Mouse (Mus musculus) heart, embryonic 11.5 days (tissue): ENCODE results near the gene Pdap1. TPM values are rescaled to one million over a fixed set of nuclear protein-coding genes. Genes with fewer than 3 reads are reported as not detected.
"Not testable (repeated sequence)": the region's sequence is repeated elsewhere in the genome, so short reads cannot be mapped to it uniquely, and the experiment has no call there.

Source experiments
- ATAC-seq: fragments of 200-750 bp; cut with Nextera tagmentation; replicated peaks from 2 replicates; pipeline ENCODE4 v1.8.0; 2017; ENCODE audit warnings: moderate library complexity; ENCODE audit not compliant: insufficient number of reproducible peaks, low FRiP score, low TSS enrichment
- H3K27ac ChIP-seq: fragments of 300-500 bp; sonication (generic); 2 replicates; pipeline ENCODE4 v1.5.1; 2014; ENCODE audit warnings: mild to moderate bottlenecking, low read depth, low read length
- H3K27me3 ChIP-seq: fragments of 300-500 bp; sonication (generic); 2 replicates; pipeline ENCODE4 v1.6.1; 2014; ENCODE audit warnings: mild to moderate bottlenecking, low read length, mixed read lengths; ENCODE audit not compliant: control insufficient read depth, insufficient read depth
- H3K36me3 ChIP-seq: fragments of 300-500 bp; sonication (generic); 2 replicates; pipeline ENCODE4 v1.6.1; 2014; ENCODE audit warnings: mild to moderate bottlenecking, low read length, moderate library complexity, mixed read lengths; ENCODE audit not compliant: control insufficient read depth, insufficient read depth
- H3K4me1 ChIP-seq: fragments of 300-500 bp; sonication (generic); 2 replicates; pipeline ENCODE4 v1.6.1; 2014; ENCODE audit warnings: low read length; ENCODE audit not compliant: control insufficient read depth, insufficient read depth
- H3K4me2 ChIP-seq: fragments of 300-500 bp; sonication (generic); 2 replicates; pipeline ENCODE4 v1.6.1; 2014; ENCODE audit warnings: mild to moderate bottlenecking, moderate library complexity
- H3K4me3 ChIP-seq: fragments of 300-500 bp; sonication (generic); 2 replicates; pipeline ENCODE4 v1.5.1; 2014; ENCODE audit warnings: low read depth, low read length
- H3K9ac ChIP-seq: fragments of 300-500 bp; sonication (generic); 2 replicates; pipeline ENCODE4 v1.6.1; 2014; ENCODE audit warnings: mild to moderate bottlenecking, low read depth, low read length, moderate library complexity
- H3K9me3 ChIP-seq: fragments of 300-500 bp; sonication (generic); replicated peaks from 2 replicates; pipeline ENCODE4 v1.6.1; 2016; ENCODE audit warnings: low read length; ENCODE audit not compliant: control insufficient read depth
- WGBS: fragments of 180-500 bp; shearing (Covaris S2); extraction: QIAGEN DNeasy Blood & Tissue Kit; methylation state at CpG from one replicate; pipeline ENCODE4 v1.1.7; 2014; ENCODE audit not compliant: insufficient replicate concordance; 5-methylcytosine and 5-hydroxymethylcytosine counted together
- polyA plus RNA-seq: library from polyadenylated mRNA; unstranded; fragments of >200 nt; fragmentation: Nextera tagmentation; extraction: Ambion mirVana; gene quantifications from 2 replicates; pipeline ENCODE4 v1.2.1, GENCODE M21; 2014

The Pdap1 gene
- polyA plus RNA-seq, 1 experiment from 2014 or later: 92.4 TPM

DNA sequence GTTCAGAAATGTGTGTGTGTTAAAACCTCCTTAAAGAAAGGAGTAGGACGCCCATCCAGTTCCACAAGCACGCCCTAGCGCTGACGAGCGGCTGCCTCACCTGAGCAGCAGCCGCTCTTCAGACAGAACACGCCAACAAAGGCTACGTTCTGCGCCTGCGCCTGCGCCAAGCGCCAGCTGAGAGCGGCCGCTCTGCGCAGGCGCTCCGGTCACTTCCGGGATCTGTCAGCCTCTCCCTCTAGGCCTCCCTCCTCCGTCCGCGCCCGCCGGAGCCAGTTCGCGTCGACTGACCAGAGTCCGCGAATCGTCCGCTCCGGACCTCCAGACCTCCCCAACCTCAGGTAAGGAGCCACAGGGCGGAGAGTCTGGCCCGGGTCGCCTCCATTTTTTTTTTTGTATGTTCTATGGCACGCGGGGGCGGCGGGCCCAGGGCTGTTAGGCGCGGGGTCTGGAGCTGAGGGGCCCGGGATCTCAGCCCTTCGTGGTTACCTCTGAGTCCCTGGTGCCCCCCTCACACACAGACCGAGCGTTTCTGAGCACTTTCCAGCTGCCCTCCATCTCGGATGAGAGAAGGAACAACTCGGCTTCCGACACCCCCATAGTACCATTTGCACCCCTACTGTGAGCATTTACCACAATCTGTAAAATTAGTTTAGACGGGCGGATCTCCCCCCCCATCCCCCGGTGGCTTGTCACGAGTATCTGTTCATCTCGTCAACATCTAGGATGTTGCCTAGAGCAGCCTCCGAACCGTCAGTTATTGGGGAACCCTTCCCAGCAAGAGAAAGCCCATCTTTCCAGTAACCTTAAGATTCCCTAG, 56.2 kb downstream of the Pdap1 start, which contains the start of the genes Arpc1a and Kpna7:
Arpc1a (plus strand) TSS at position 199 of the 820 bp plus-strand sequence.
Kpna7 (minus strand) TSS at position 399 of the 820 bp plus-strand sequence.
- Histone ChIP-seq H3K4me3 (peak within 1 kb of the TSS; percentile 79), H3K4me2 (peak within 1 kb of the TSS; percentile 77), H3K9me3 (no peaks in the 10 kb centered on the region), H3K36me3 (peaks cover 8% of the 10 kb centered on the region), H3K27me3 (no peaks in the 10 kb centered on the region), H3K27ac (peak within 1 kb of the TSS; percentile 59), H3K4me1 (peaks cover 4% of the 10 kb centered on the region; the same call in 1 of the 2 replicates), H3K9ac (peak within 1 kb of the TSS; percentile 89)
- WGBS: under 1% methylated on average over 54 of the region's 54 CpGs
- ATAC-seq: peak; percentile 93

DNA sequence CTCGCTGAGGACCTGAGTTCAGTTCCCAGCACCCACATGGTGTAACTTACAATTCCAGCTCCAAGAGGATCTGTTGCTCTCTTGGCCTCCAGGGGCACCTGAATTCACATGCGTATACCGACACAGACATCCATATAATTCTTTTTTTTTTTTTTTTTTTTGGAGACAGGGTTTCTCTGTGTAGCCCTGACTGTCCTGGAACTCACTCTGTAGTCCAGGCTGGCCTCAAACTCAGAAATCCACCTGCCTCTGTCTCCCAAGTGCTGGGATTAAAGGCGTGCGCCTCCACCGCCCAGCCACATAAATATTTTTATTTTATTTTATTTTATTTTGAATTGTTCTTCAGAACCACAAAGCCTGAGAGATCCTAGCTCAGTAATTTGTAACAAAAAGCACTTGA, 56.8 kb downstream of the Pdap1 start:
- peak overlapping the region; percentile 59 for H3K27ac ChIP-seq
- WGBS: 43% methylated on average over 6 of the region's 6 CpGs
- peak overlapping the region; percentile 89 for H3K9ac ChIP-seq
- H3K27me3 ChIP-seq, H3K4me1 ChIP-seq, ATAC-seq, H3K9me3 ChIP-seq, H3K36me3 ChIP-seq: not testable (repeated sequence)
- H3K4me2 ChIP-seq: peak overlapping the region; percentile 77
- H3K4me3 ChIP-seq: peak overlapping the region; percentile 79

DNA sequence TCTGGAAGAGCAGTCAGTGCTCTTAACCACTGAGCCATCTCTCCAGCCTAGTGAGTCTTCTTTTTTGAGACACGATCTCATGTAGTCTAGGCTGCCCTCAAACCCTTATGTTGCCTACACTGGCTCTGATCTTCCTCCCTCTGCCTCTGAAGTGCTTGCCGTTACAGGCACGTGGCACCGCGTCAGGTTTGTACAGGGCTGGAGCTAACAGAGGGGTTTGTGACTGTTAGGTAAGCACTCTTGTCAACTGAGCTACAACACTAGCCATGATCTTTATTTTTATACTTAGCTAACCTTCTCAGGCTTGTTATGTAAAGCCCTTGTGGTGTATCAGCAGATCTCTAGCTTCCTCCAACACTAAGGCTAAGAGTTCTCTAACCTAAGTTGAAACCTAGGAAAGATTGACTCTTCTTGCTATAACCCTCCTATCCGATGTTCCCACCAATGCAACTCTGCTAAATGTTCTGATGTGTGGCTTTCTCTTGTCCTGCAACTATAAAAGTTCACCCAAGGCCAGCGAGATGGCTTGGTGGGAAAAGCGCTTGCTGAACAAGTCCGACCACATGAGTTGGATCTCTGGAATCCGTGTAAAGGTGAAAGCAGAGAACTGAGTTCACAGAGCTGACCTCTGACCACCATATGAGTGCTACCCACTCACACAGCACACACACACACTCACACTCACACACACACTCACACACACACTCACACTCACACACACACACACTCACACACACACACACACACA, 58.0 kb downstream of the Pdap1 start:
- ATAC-seq: no peak
- H3K9ac ChIP-seq: no peak overlapping the region
- H3K36me3 ChIP-seq: peaks cover 4% of the 10 kb centered on the region; the same call in 1 of the 2 replicates
- peaks cover 4% of the 10 kb centered on the region; the same call in 1 of the 2 replicates for H3K4me1 ChIP-seq
- H3K4me2 ChIP-seq: no peak overlapping the region
- no peak overlapping the region for H3K4me3 ChIP-seq
- H3K27ac ChIP-seq: no peak overlapping the region
- H3K9me3 ChIP-seq: no peaks in the 10 kb centered on the region
- 83% methylated on average over 10 of the region's 10 CpGs for WGBS
- H3K27me3 ChIP-seq: no peaks in the 10 kb centered on the region

Other genes starting within 250 kb of the Pdap1 start
- 14.3 and 15.7 TPM in 2 replicates for gene Smurf1, start 174.4 kb downstream of the Pdap1 start, polyA plus RNA-seq
- gene Gm4871, start 107.5 kb downstream of the Pdap1 start, polyA plus RNA-seq: not detected in 2 replicates
- gene 1700018F24Rik, start 97.2 kb downstream of the Pdap1 start, polyA plus RNA-seq: not detected in 2 replicates
- 112 and 115 TPM in 2 replicates for gene Arpc1a, start 56.4 kb downstream of the Pdap1 start, polyA plus RNA-seq
- not detected in 2 replicates for gene Kpna7, start 56.2 kb downstream of the Pdap1 start, polyA plus RNA-seq
- gene Arpc1b, start 26.0 kb downstream of the Pdap1 start, polyA plus RNA-seq: 95.4 and 127 TPM in 2 replicates
- 172 and 179 TPM in 2 replicates for gene Bud31, start 124 bp upstream of the Pdap1 start, polyA plus RNA-seq
- gene Ptcd1, start 26.9 kb upstream of the Pdap1 start, polyA plus RNA-seq: 7.4 and 10.7 TPM in 2 replicates
- gene Cpsf4, start 27.0 kb upstream of the Pdap1 start, polyA plus RNA-seq: 15.1 and 17.2 TPM in 2 replicates
- 928 and 936 TPM in 2 replicates for gene Atp5j2, start 51.8 kb upstream of the Pdap1 start, polyA plus RNA-seq
- gene Zkscan14, start 61.6 kb upstream of the Pdap1 start, polyA plus RNA-seq: 6.5 and 7.4 TPM in 2 replicates
- 9.0 and 10.9 TPM in 2 replicates for gene Zkscan5, start 64.3 kb upstream of the Pdap1 start, polyA plus RNA-seq
- gene Zfp655, start 91.5 kb upstream of the Pdap1 start, polyA plus RNA-seq: 33.2 and 34.1 TPM in 2 replicates
- gene Zscan25, start 140.3 kb upstream of the Pdap1 start, polyA plus RNA-seq: 0.23 and 0.94 TPM in 2 replicates
- gene Cyp3a57, start 205.0 kb upstream of the Pdap1 start, polyA plus RNA-seq: not detected in 2 replicates